Mouse (Mus musculus) neural tube, embryonic 14.5 days (tissue): Measurements from ENCODE around the gene Xrcc3. TPM values are rescaled to one million over a fixed set of nuclear protein-coding genes. Genes with fewer than 3 reads are reported as not detected.

Experiments
- ATAC-seq: fragments of 200-750 bp; cut with Nextera tagmentation; 2 replicates; pipeline ENCODE4 v1.8.0; 2017; ENCODE audit warnings: low read depth, mild to moderate bottlenecking, moderate TSS enrichment, moderate library complexity
- H3K27ac ChIP-seq: fragments of 300-500 bp; sonication (generic); 2 replicates; pipeline ENCODE4 v1.5.1; 2014; ENCODE audit warnings: low read depth, mild to moderate bottlenecking, control low read depth, low read length, moderate library complexity, mixed read lengths
- H3K27me3 ChIP-seq: fragments of 300-500 bp; sonication (generic); 2 replicates; pipeline ENCODE4 v1.6.1; 2014; ENCODE audit warnings: low read length; ENCODE audit not compliant: control insufficient read depth, insufficient read depth
- H3K36me3 ChIP-seq: fragments of 300-500 bp; sonication (generic); 2 replicates; pipeline ENCODE4 v1.6.1; 2014; ENCODE audit warnings: low read length, mixed read lengths; ENCODE audit not compliant: control insufficient read depth, insufficient read depth
- H3K4me1 ChIP-seq: fragments of 300-500 bp; sonication (generic); 2 replicates; pipeline ENCODE4 v1.6.1; 2014; ENCODE audit warnings: low read length; ENCODE audit not compliant: control insufficient read depth, insufficient read depth
- H3K4me2 ChIP-seq: fragments of 300-500 bp; sonication (generic); 2 replicates; pipeline ENCODE4 v1.6.1; 2014; ENCODE audit warnings: mild to moderate bottlenecking, low read depth, low read length, control low read depth
- H3K4me3 ChIP-seq: fragments of 300-500 bp; sonication (generic); 2 replicates; pipeline ENCODE4 v1.5.1; 2014; ENCODE audit warnings: low read depth, low read length, control low read depth, mixed read lengths
- H3K9ac ChIP-seq: fragments of 300-500 bp; sonication (generic); replicated peaks from 2 replicates; pipeline ENCODE4 v1.6.1; 2014; ENCODE audit warnings: low read depth, mild to moderate bottlenecking, control low read depth, low read length, mixed read lengths
- H3K9me3 ChIP-seq: fragments of 300-500 bp; sonication (generic); 2 replicates; pipeline ENCODE4 v1.6.1; 2016; ENCODE audit warnings: low read length; ENCODE audit not compliant: control insufficient read depth
- WGBS: fragments of 180-500 bp; shearing (Covaris S2); extraction: QIAGEN DNeasy Blood & Tissue Kit; methylation state at CpG from one replicate; pipeline ENCODE4 v1.1.7; 2014; 5-methylcytosine and 5-hydroxymethylcytosine counted together
- polyA plus RNA-seq: library from polyadenylated mRNA; unstranded; fragments of >200 nt; fragmentation: Nextera tagmentation; extraction: Ambion mirVana; gene quantifications from 2 replicates; pipeline ENCODE4 v1.2.1, GENCODE M21; 2014

Xrcc3 gene
- polyA plus RNA-seq, 1 experiment from 2014 or later: 2.9 TPM

- Histone ChIP-seq H3K27ac (no peak overlapping the region), H3K4me2 (no peak overlapping the region), H3K9me3 (no peaks in the 10 kb centered on the region), H3K36me3 (peaks cover 19% of the 10 kb centered on the region; the same call in 1 of the 2 replicates), H3K4me3 (no peak overlapping the region), H3K27me3 (no peaks in the 10 kb centered on the region), H3K9ac (no peak overlapping the region), H3K4me1 (no peaks in the 10 kb centered on the region)
- ATAC-seq: no peak
- 86% methylated on average over 7 of the region's 7 CpGs for WGBS
Measured at GRCm38 (mm10) chr12:111820708-111821107, 7.0 kb upstream of the Xrcc3 start.

- Histone ChIP-seq H3K4me1 (peaks cover 5% of the 10 kb centered on the region; the same call in 1 of the 2 replicates), H3K9me3 (no peaks in the 10 kb centered on the region), H3K4me2 (no peak overlapping the region), H3K4me3 (no peak overlapping the region), H3K27me3 (no peaks in the 10 kb centered on the region), H3K36me3 (peaks cover 11% of the 10 kb centered on the region; the same call in 1 of the 2 replicates), H3K27ac (no peak overlapping the region), H3K9ac (no peak overlapping the region)
- no peak for ATAC-seq
- WGBS: 79% methylated on average over 8 of the region's 8 CpGs
Measured at GRCm38 (mm10) chr12:111819936-111820335, 6.3 kb upstream of the Xrcc3 start.

- H3K27me3 ChIP-seq: no peaks in the 10 kb centered on the region
- 93% methylated on average over 8 of the region's 8 CpGs for WGBS
Measured at GRCm38 (mm10) chr12:111817991-111818390, 4.3 kb upstream of the Xrcc3 start.

GRCm38 (mm10) chr12:111816967-111817366 lies 3.3 kb upstream of the Xrcc3 start:
- peaks cover 13% of the 10 kb centered on the region; the same call in 1 of the 2 replicates for H3K4me1 ChIP-seq
- no peak for ATAC-seq
- H3K4me3 ChIP-seq: no peak overlapping the region
- H3K9me3 ChIP-seq: no peaks in the 10 kb centered on the region
- H3K4me2 ChIP-seq: no peak overlapping the region
- no peaks in the 10 kb centered on the region for H3K36me3 ChIP-seq
- no peak overlapping the region for H3K27ac ChIP-seq
- WGBS: 67% methylated on average over 9 of the region's 9 CpGs
- H3K27me3 ChIP-seq: no peaks in the 10 kb centered on the region
- no peak overlapping the region for H3K9ac ChIP-seq

More at GRCm38 (mm10) chr12:111817991-111818390, 4.3 kb upstream of the Xrcc3 start:
- H3K4me2 ChIP-seq: no peak overlapping the region
- no peaks in the 10 kb centered on the region for H3K36me3 ChIP-seq
- H3K9ac ChIP-seq: no peak overlapping the region
- no peak overlapping the region for H3K4me3 ChIP-seq
- peaks cover 12% of the 10 kb centered on the region; the same call in 1 of the 2 replicates for H3K4me1 ChIP-seq
- ATAC-seq: no peak
- H3K27ac ChIP-seq: no peak overlapping the region
- H3K9me3 ChIP-seq: no peaks in the 10 kb centered on the region

GRCm38 (mm10) chr12:111816528-111816927 lies 2.9 kb upstream of the Xrcc3 start:
- H3K27me3 ChIP-seq: no peaks in the 10 kb centered on the region
- ATAC-seq: no peak
- H3K4me1 ChIP-seq: peaks cover 13% of the 10 kb centered on the region; the same call in 1 of the 2 replicates
- no peaks in the 10 kb centered on the region for H3K36me3 ChIP-seq
- no peak overlapping the region for H3K4me3 ChIP-seq
- no peaks in the 10 kb centered on the region for H3K9me3 ChIP-seq
- no peak overlapping the region for H3K27ac ChIP-seq
- H3K4me2 ChIP-seq: no peak overlapping the region; the same call in 1 of the 2 replicates
- H3K9ac ChIP-seq: no peak overlapping the region
- WGBS: 58% methylated on average over 13 of the region's 13 CpGs

- WGBS: 33% methylated on average over 19 of the region's 19 CpGs
- Histone ChIP-seq H3K4me1 (peaks cover 13% of the 10 kb centered on the region; the same call in 1 of the 2 replicates), H3K36me3 (no peaks in the 10 kb centered on the region), H3K27me3 (no peaks in the 10 kb centered on the region), H3K27ac (peak overlapping the region; percentile 81; the same call in 1 of the 2 replicates), H3K9me3 (no peaks in the 10 kb centered on the region), H3K9ac (peak overlapping the region; percentile 65), H3K4me3 (peak overlapping the region; percentile 80), H3K4me2 (peak overlapping the region; percentile 90)
- ATAC-seq: no peak
Measured at GRCm38 (mm10) chr12:111814769-111815762, 1.4 kb upstream of the Xrcc3 start.

- H3K9me3 ChIP-seq: no peaks in the 10 kb centered on the region
- no peaks in the 10 kb centered on the region for H3K27me3 ChIP-seq
- H3K4me3 ChIP-seq: peak overlapping the region; percentile 80
- no peak overlapping the region for H3K27ac ChIP-seq
- peaks cover 13% of the 10 kb centered on the region; the same call in 1 of the 2 replicates for H3K4me1 ChIP-seq
- H3K36me3 ChIP-seq: no peaks in the 10 kb centered on the region
- H3K4me2 ChIP-seq: peak overlapping the region; percentile 75
- peak; percentile 3; the same call in 1 of the 2 replicates for ATAC-seq
- H3K9ac ChIP-seq: peak overlapping the region; percentile 46
- 3% methylated on average over 27 of the region's 27 CpGs for WGBS
Measured at GRCm38 (mm10) chr12:111813111-111813765, 435 bp downstream of the Xrcc3 start.

GRCm38 (mm10) chr12:111812611-111813010 lies 1.1 kb downstream of the Xrcc3 start:
- ATAC-seq: no peak
- Histone ChIP-seq H3K27me3 (no peaks in the 10 kb centered on the region), H3K9me3 (no peaks in the 10 kb centered on the region), H3K9ac (no peak overlapping the region), H3K4me2 (peak overlapping the region; percentile 75; the same call in 1 of the 2 replicates), H3K4me3 (no peak overlapping the region), H3K4me1 (peaks cover 13% of the 10 kb centered on the region; the same call in 1 of the 2 replicates), H3K27ac (no peak overlapping the region), H3K36me3 (no peaks in the 10 kb centered on the region)
- 71% methylated on average over 12 of the region's 12 CpGs for WGBS
